Mouse (Mus musculus): ENCODE measurements around the gene Tmem190. TPM values are rescaled to one million over a fixed set of nuclear protein-coding genes. Genes with fewer than 3 reads are reported as not detected.

Tmem190 gene
- not detected for total RNA-seq (2023)

GRCm38 (mm10) chr7:4782759-4783158 lies at the start of gene Tmem190, which contains the start of gene Il11:
Gene Tmem190, plus strand, starts transcription at chr7:4782937.
Gene Il11, minus strand, starts transcription at chr7:4782859.

GRCm38 (mm10) chr7:4739544-4740275 lies 43.0 kb upstream of the Tmem190 start, which contains the start of gene Kmt5c:
Gene Kmt5c, plus strand, starts transcription at chr7:4740115.

GRCm38 (mm10) chr7:4752821-4753570 lies 29.7 kb upstream of the Tmem190 start, which contains the start of gene Cox6b2:
Gene Cox6b2, minus strand, starts transcription at chr7:4753094.

GRCm38 (mm10) chr7:4771202-4771601 lies 11.5 kb upstream of the Tmem190 start, which contains the start of gene Fam71e2:
Gene Fam71e2, minus strand, starts transcription at chr7:4771302.

GRCm38 (mm10) chr7:4789436-4789935 lies 6.7 kb downstream of the Tmem190 start, which contains the start of gene Tmem238:
Gene Tmem238, minus strand, starts transcription at chr7:4789656.

GRCm38 (mm10) chr7:4792278-4793212 lies 9.8 kb downstream of the Tmem190 start, which contains the start of gene Rpl28:
Gene Rpl28, plus strand, starts transcription at chr7:4792874.

GRCm38 (mm10) chr7:4812303-4813104 lies 29.8 kb downstream of the Tmem190 start, which contains the start of gene Ube2s:
Gene Ube2s, minus strand, starts transcription at chr7:4812590.

Other genes starting within 250 kb of the Tmem190 start
- gene Syt5, start 235.4 kb upstream of the Tmem190 start, total RNA-seq (2023) = not detected
- gene Ptprh, start 178.9 kb upstream of the Tmem190 start, total RNA-seq (2023) = not detected
- gene Tmem86b, start 151.5 kb upstream of the Tmem190 start, total RNA-seq (2023) = 10 to 100 TPM; 22.9 to 23.5 TPM
- 100 to 1,000 TPM; 149 to 155 TPM for gene Ppp6r1, start 123.9 kb upstream of the Tmem190 start, total RNA-seq (2023)
- gene Hspbp1, start 97.9 kb upstream of the Tmem190 start, total RNA-seq (2023) = 10 to 100 TPM; 15.7 to 22.2 TPM
- gene Brsk1, start 92.3 kb upstream of the Tmem190 start, total RNA-seq (2023) = under 1 TPM in 1 of 2 experiments, not detected in 1; 0.28 TPM
- 10 to 100 TPM; 20.0 to 21.3 TPM for gene Tmem150b, start 57.7 kb upstream of the Tmem190 start, total RNA-seq (2023)
- gene Kmt5c, start 42.8 kb upstream of the Tmem190 start, total RNA-seq (2023) = 100 to 1,000 TPM; 113 TPM
- 10 to 100 TPM; 36.5 to 36.7 TPM for gene Cox6b2, start 29.8 kb upstream of the Tmem190 start, total RNA-seq (2023)
- not detected for gene Fam71e2, start 11.6 kb upstream of the Tmem190 start, total RNA-seq (2023)
- not detected for gene Il11, start 78 bp upstream of the Tmem190 start, total RNA-seq (2023)
- gene Tmem238, start 6.7 kb downstream of the Tmem190 start, total RNA-seq (2023) = 1 to 10 TPM; 2.1 to 2.4 TPM
- gene Rpl28, start 9.9 kb downstream of the Tmem190 start, total RNA-seq (2023) = 1,000 to 10,000 TPM in 1 of 2 experiments, 100 to 1,000 TPM in 1; 932 to 1,065 TPM
- gene Ube2s, start 29.7 kb downstream of the Tmem190 start, total RNA-seq (2023) = 100 to 1,000 TPM; 229 to 230 TPM
- not detected for gene Shisa7, start 61.8 kb downstream of the Tmem190 start, total RNA-seq (2023)
- 1 to 10 TPM; 4.5 to 7.4 TPM for gene Isoc2b, start 87.3 kb downstream of the Tmem190 start, total RNA-seq (2023)
- gene Isoc2a, start 94.2 kb downstream of the Tmem190 start, total RNA-seq (2023) = 1 to 10 TPM; 5.8 to 7.4 TPM
- gene Gm36210, start 123.6 kb downstream of the Tmem190 start, total RNA-seq (2023) = not detected
- gene Zfp628, start 132.3 kb downstream of the Tmem190 start, total RNA-seq (2023) = 10 to 100 TPM; 12.6 to 13.0 TPM
- 1 to 10 TPM; 2.3 to 3.0 TPM for gene Nat14, start 139.1 kb downstream of the Tmem190 start, total RNA-seq (2023)
- under 1 TPM; 0.07 to 0.42 TPM for gene Ssc5d, start 142.8 kb downstream of the Tmem190 start, total RNA-seq (2023)
- not detected for gene Sbk2, start 181.5 kb downstream of the Tmem190 start, total RNA-seq (2023)
- gene Sbk3, start 188.2 kb downstream of the Tmem190 start, total RNA-seq (2023) = not detected
- gene Zfp579, start 213.2 kb downstream of the Tmem190 start, total RNA-seq (2023) = 1 to 10 TPM; 4.7 to 5.2 TPM
- gene Zfp524, start 231.5 kb downstream of the Tmem190 start, total RNA-seq (2023) = 10 to 100 TPM; 13.7 to 14.8 TPM
- gene Fiz1, start 231.8 kb downstream of the Tmem190 start, total RNA-seq (2023) = 10 to 100 TPM; 26.8 to 27.6 TPM
- not detected for gene Gm44973, start 232.6 kb downstream of the Tmem190 start, total RNA-seq (2023)
- 10 to 100 TPM; 28.4 to 28.5 TPM for gene Zfp865, start 237.4 kb downstream of the Tmem190 start, total RNA-seq (2023)
- gene Ccdc106, start 237.6 kb downstream of the Tmem190 start, total RNA-seq (2023) = under 1 TPM; 0.42 to 0.70 TPM